Mouse (Mus musculus) midbrain, embryonic 12.5 days (tissue): ENCODE data around the gene Gng4. TPM values are rescaled to one million over a fixed set of nuclear protein-coding genes. Genes with fewer than 3 reads are reported as not detected.

Source experiments
- ATAC-seq: fragments of 200-750 bp; cut with Nextera tagmentation; 2 replicates; pipeline ENCODE4 v1.8.0; 2017; ENCODE audit warnings: low read depth, moderate TSS enrichment, moderate library complexity; ENCODE audit not compliant: low FRiP score
- H3K27ac ChIP-seq: fragments of 300-500 bp; sonication (generic); replicated peaks from 2 replicates; pipeline ENCODE4 v1.5.1; 2016; ENCODE audit warnings: mild to moderate bottlenecking
- H3K27me3 ChIP-seq: fragments of 300-500 bp; sonication (generic); 2 replicates; pipeline ENCODE4 v1.6.1; 2016; ENCODE audit warnings: mild to moderate bottlenecking
- H3K36me3 ChIP-seq: fragments of 300-500 bp; sonication (generic); 2 replicates; pipeline ENCODE4 v1.6.1; 2016
- H3K4me1 ChIP-seq: fragments of 300-500 bp; sonication (generic); 2 replicates; pipeline ENCODE4 v1.6.1; 2016
- H3K4me2 ChIP-seq: fragments of 300-500 bp; sonication (generic); replicated peaks from 2 replicates; pipeline ENCODE4 v1.6.1; 2016; ENCODE audit warnings: mild to moderate bottlenecking, moderate library complexity
- H3K4me3 ChIP-seq: fragments of 300-500 bp; sonication (generic); 2 replicates; pipeline ENCODE4 v1.5.1; 2016; ENCODE audit warnings: mild to moderate bottlenecking
- H3K9ac ChIP-seq: fragments of 300-500 bp; sonication (generic); replicated peaks from 2 replicates; pipeline ENCODE4 v1.6.1; 2016; ENCODE audit warnings: mild to moderate bottlenecking, moderate library complexity
- H3K9me3 ChIP-seq: fragments of 300-500 bp; sonication (generic); 2 replicates; pipeline ENCODE4 v1.6.1; 2016; ENCODE audit warnings: mild to moderate bottlenecking
- WGBS: fragments of 180-500 bp; shearing (Covaris S2); methylation state at CpG from one replicate; pipeline ENCODE4 v1.1.7; 2016; 5-methylcytosine and 5-hydroxymethylcytosine counted together
- polyA plus RNA-seq: library from polyadenylated mRNA; unstranded; fragments of >200 nt; fragmentation: Nextera tagmentation; extraction: Ambion mirVana; gene quantifications from 2 replicates; pipeline ENCODE4 v1.2.1, GENCODE M21; 2016

Gene Gng4
- polyA plus RNA-seq, 1 experiment from 2014 or later = 4.2 TPM

DNA sequence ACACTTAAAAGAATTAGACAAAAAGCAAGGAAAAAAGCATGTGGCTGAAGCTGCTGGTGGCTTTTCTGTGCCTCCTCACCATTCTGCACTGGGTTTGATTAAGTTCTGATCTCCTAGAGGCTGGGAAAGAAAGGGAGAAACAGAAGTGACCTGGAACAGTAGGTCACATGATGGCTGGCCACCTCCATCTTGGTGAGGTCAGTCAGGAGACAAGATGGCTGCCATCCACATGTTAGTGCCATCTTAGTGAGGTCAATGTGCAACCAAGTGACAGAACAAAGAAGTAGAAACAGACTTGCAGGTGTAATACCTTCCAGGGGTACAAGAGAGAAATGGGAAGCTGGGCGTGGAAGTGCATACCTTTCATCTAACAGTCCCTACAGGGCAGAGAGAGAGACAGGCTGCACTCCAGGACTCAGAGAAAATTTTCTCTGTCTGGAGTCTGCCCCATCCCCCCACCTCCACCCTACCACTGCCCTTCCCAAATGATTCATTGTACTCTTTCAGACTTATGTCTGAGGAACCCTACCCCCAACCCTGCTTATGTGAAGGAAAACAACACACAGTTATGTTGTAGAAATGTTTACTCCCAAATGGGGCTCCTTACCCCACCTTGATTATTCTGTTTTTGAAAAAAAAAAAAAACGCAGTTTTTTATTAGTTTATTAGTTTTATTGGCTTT is 83.4 kb downstream of the Gng4 start:
- Histone ChIP-seq H3K4me1 (no peaks in the 10 kb centered on the region), H3K9me3 (no peaks in the 10 kb centered on the region), H3K9ac (no peak overlapping the region), H3K4me3 (no peak overlapping the region), H3K27me3 (no peaks in the 10 kb centered on the region), H3K4me2 (no peak overlapping the region), H3K36me3 (no peaks in the 10 kb centered on the region), H3K27ac (no peak overlapping the region)
- ATAC-seq = 0 out of 2 replicates have a peak, but pooled peaks have one; percentile 20
- WGBS = 80% methylated on average over 2 of the region's 2 CpGs

- Histone ChIP-seq H3K4me2 (no peak overlapping the region), H3K27me3 (no peaks in the 10 kb centered on the region), H3K4me1 (no peaks in the 10 kb centered on the region), H3K36me3 (no peaks in the 10 kb centered on the region), H3K9me3 (no peaks in the 10 kb centered on the region), H3K27ac (no peak overlapping the region), H3K4me3 (no peak overlapping the region), H3K9ac (no peak overlapping the region)
- ATAC-seq = peak; percentile 80; the same call in 1 of the 2 replicates
- 36% methylated on average over 3 of the region's 3 CpGs for WGBS
Measured at GRCm38 (mm10) chr13:13867922-13868321, 84.1 kb downstream of the Gng4 start.

Other genes with a start within 250 kb of the Gng4 start
- 3.8 and 4.7 TPM in 2 replicates for gene Lyst, start 193.7 kb upstream of the Gng4 start, polyA plus RNA-seq
- 38.6 and 39.3 TPM in 2 replicates for gene B3galnt2, start 170.4 kb downstream of the Gng4 start, polyA plus RNA-seq